Mouse (Mus musculus) liver, embryonic 14.5 days (tissue): ENCODE results near the gene Hoxd4. TPM values are rescaled to one million over a fixed set of nuclear protein-coding genes. Genes with fewer than 3 reads are reported as not detected.

Experiments used
- ATAC-seq: fragments of 200-750 bp; cut with Nextera tagmentation; 2 replicates; pipeline ENCODE4 v1.8.0; 2017; ENCODE audit warnings: moderate number of reproducible peaks, mild to moderate bottlenecking, moderate library complexity; ENCODE audit not compliant: insufficient read depth
- DNase-seq, 3 experiments: peaks; one replicate each; pipeline ENCODE4 v3.0.0-alpha.2; 2012 to 2013; ENCODE audit warnings: low read depth in 3 of 3, low spot score in 3 of 3
- H3K27ac ChIP-seq: fragments of 300-500 bp; sonication (generic); 2 replicates; pipeline ENCODE4 v1.5.1; 2014; ENCODE audit warnings: moderate library complexity, mild to moderate bottlenecking, control low read depth, inconsistent platforms
- H3K27me3 ChIP-seq: fragments of 300-500 bp; sonication (generic); 2 replicates; pipeline ENCODE4 v1.6.1; 2014; ENCODE audit warnings: mild to moderate bottlenecking, low read length, moderate library complexity; ENCODE audit not compliant: control insufficient read depth, insufficient read depth
- H3K36me3 ChIP-seq: fragments of 300-500 bp; sonication (generic); replicated peaks from 2 replicates; pipeline ENCODE4 v1.6.1; 2014; ENCODE audit warnings: low read depth; ENCODE audit not compliant: control insufficient read depth, insufficient read depth
- H3K4me1 ChIP-seq, 2 experiments: fragments of 200-500 bp in 1 of 2; fragments of 300-500 bp in 1 of 2; sonication (generic) in 1 of 2; replicated peaks; 2 replicates each; pipeline ENCODE4 v1.6.1; 2012 to 2014; ENCODE audit warnings: antibody characterized with exemption in 1 of 2, inconsistent platforms in 1 of 2, low read length in 1 of 2; ENCODE audit not compliant: control insufficient read depth in 2 of 2, insufficient read depth in 2 of 2
- H3K4me2 ChIP-seq: fragments of 300-500 bp; sonication (generic); 2 replicates; pipeline ENCODE4 v1.6.1; 2014; ENCODE audit warnings: low read depth, mild to moderate bottlenecking, control low read depth, moderate library complexity
- H3K4me3 ChIP-seq, 2 experiments: fragments of 200-500 bp in 1 of 2; fragments of 300-500 bp in 1 of 2; sonication (generic) in 1 of 2; 2 replicates each; pipeline ENCODE4 v1.5.1; 2012 to 2014; ENCODE audit warnings: low read depth in 2 of 2, low read length in 2 of 2, mild to moderate bottlenecking in 2 of 2, control low read depth in 1 of 2, inconsistent platforms in 1 of 2, moderate library complexity in 1 of 2; ENCODE audit not compliant: insufficient read depth in 1 of 2
- H3K9ac ChIP-seq: fragments of 300-500 bp; sonication (generic); replicated peaks from 2 replicates; pipeline ENCODE4 v1.6.1; 2014; ENCODE audit warnings: mild to moderate bottlenecking, control low read depth, moderate library complexity
- H3K9me3 ChIP-seq: fragments of 300-500 bp; sonication (generic); 2 replicates; pipeline ENCODE4 v1.6.1; 2016; ENCODE audit warnings: low read length, mixed read lengths; ENCODE audit not compliant: control insufficient read depth
- CTCF ChIP-seq: IDR thresholded peaks from 2 replicates; pipeline ENCODE4 v1.5.1; 2016; ENCODE audit warnings: antibody characterized with exemption, low read depth, control low read depth
- EP300 ChIP-seq: IDR thresholded peaks from 2 replicates; pipeline ENCODE4 v1.6.1; 2016; ENCODE audit warnings: antibody characterized with exemption, low read depth
- WGBS: fragments of 180-500 bp; shearing (Covaris S2); extraction: QIAGEN DNeasy Blood & Tissue Kit; methylation state at CpG from one replicate; pipeline ENCODE4 v1.1.7; 2014; ENCODE audit not compliant: insufficient replicate concordance; 5-methylcytosine and 5-hydroxymethylcytosine counted together
- polyA plus RNA-seq, 2 experiments: library from polyadenylated mRNA; depleted of rRNA in 1 of 2; stranded (reverse) in 1 of 2; unstranded in 1 of 2; fragments of >200 nt; fragmentation: Nextera tagmentation in 1 of 2; extraction: Ambion mirVana in 1 of 2; gene quantifications; 2 replicates each; pipeline versions ENCODE4 v1.2.1 to v1.2.3; 2012 to 2014

Gene Hoxd4
- polyA plus RNA-seq, 2 experiments: 0.04 TPM; not detected in 1

- Histone ChIP-seq H3K9ac (no peak overlapping the region), H3K36me3 (no peaks in the 10 kb centered on the region), H3K4me2 (no peak overlapping the region), H3K4me1 (no peaks in the 10 kb centered on the region), H3K27me3 (peaks cover 98% of the 10 kb centered on the region), H3K9me3 (no peaks in the 10 kb centered on the region), H3K27ac (no peak overlapping the region), H3K4me3 (no peak overlapping the region)
- DNase-seq: peak in 2 of 3 experiments; percentile 14 to 20
- TF ChIP-seq EP300 (no peak), CTCF (peak; percentile 82)
- 16% methylated on average over 17 of the region's 17 CpGs for WGBS
- ATAC-seq: no peak
These were observed 9.5 kb upstream of the Hoxd4 start for GRCm38 (mm10) chr2:74701949-74702819.

GRCm38 (mm10) chr2:74702820-74703219 is 8.9 kb upstream of the Hoxd4 start:
- H3K4me3 ChIP-seq: no peak overlapping the region
- 27% methylated on average over 6 of the region's 6 CpGs for WGBS
- no peak for ATAC-seq
- no peak overlapping the region for H3K27ac ChIP-seq
- H3K27me3 ChIP-seq: peaks cover 98% of the 10 kb centered on the region
- no peaks in the 10 kb centered on the region for H3K4me1 ChIP-seq
- TF ChIP-seq EP300 (no peak), CTCF (no peak)
- no peaks in the 10 kb centered on the region for H3K36me3 ChIP-seq
- H3K9ac ChIP-seq: no peak overlapping the region
- DNase-seq: no peak
- H3K9me3 ChIP-seq: no peaks in the 10 kb centered on the region
- H3K4me2 ChIP-seq: no peak overlapping the region

- no peak for ATAC-seq
- H3K27me3 ChIP-seq: peaks cover 96% of the 10 kb centered on the region
- no peaks in the 10 kb centered on the region for H3K36me3 ChIP-seq
- H3K9ac ChIP-seq: no peak overlapping the region
- H3K4me3 ChIP-seq: no peak overlapping the region
- no peak overlapping the region for H3K27ac ChIP-seq
- no peak for DNase-seq
- no peaks in the 10 kb centered on the region for H3K4me1 ChIP-seq
- H3K4me2 ChIP-seq: no peak overlapping the region
- 15% methylated on average over 10 of the region's 10 CpGs for WGBS
- TF ChIP-seq EP300 (no peak), CTCF (no peak)
- H3K9me3 ChIP-seq: no peaks in the 10 kb centered on the region
These were observed 8.4 kb upstream of the Hoxd4 start for GRCm38 (mm10) chr2:74703317-74703716.

GRCm38 (mm10) chr2:74703720-74704392 is 7.9 kb upstream of the Hoxd4 start:
- no peak overlapping the region for H3K27ac ChIP-seq
- H3K36me3 ChIP-seq: no peaks in the 10 kb centered on the region
- H3K9ac ChIP-seq: no peak overlapping the region
- DNase-seq (no peak), ATAC-seq (no peak)
- H3K27me3 ChIP-seq: peaks cover 96% of the 10 kb centered on the region
- H3K9me3 ChIP-seq: no peaks in the 10 kb centered on the region
- TF ChIP-seq EP300 (no peak), CTCF (no peak)
- WGBS: 3% methylated on average over 26 of the region's 26 CpGs
- no peaks in the 10 kb centered on the region for H3K4me1 ChIP-seq
- H3K4me2 ChIP-seq: no peak overlapping the region
- no peak overlapping the region for H3K4me3 ChIP-seq

- Histone ChIP-seq H3K4me3 (peak within 1 kb of the TSS in 1 of 2 experiments; percentile 11; a peak in 2 of 4 replicates), H3K27me3 (peaks cover 96% of the 10 kb centered on the region), H3K27ac (no peak within 1 kb of the TSS), H3K9ac (no peak within 1 kb of the TSS), H3K9me3 (no peaks in the 10 kb centered on the region), H3K36me3 (no peaks in the 10 kb centered on the region), H3K4me2 (peak within 1 kb of the TSS; percentile 47), H3K4me1 (no peaks in the 10 kb centered on the region)
- TF ChIP-seq CTCF (no peak), EP300 (no peak)
- DNase-seq (no peak), ATAC-seq (no peak)
- under 1% methylated on average over 44 of the region's 52 CpGs for WGBS
These were observed 7.2 kb upstream of the Hoxd4 start, which contains the start of gene Hoxd8 for GRCm38 (mm10) chr2:74704393-74704998. Gene Hoxd8, plus strand, starts transcription at chr2:74704615.
